In genomic region chr15:99890412-99891236, GRCm38 (mm10) we compare ENCODE assay signal across 8 mouse cellular contexts. TPM values are rescaled to one million over a fixed set of nuclear protein-coding genes. Genes with fewer than 3 reads are reported as not detected.
A peak's percentile ranks its signal among the peaks of the same experiment; 100 is the strongest.
DNase-seq lines count a peak whose midpoint lies in the region; ATAC-seq and TF ChIP-seq lines count a peak whose summit lies in the region.

No protein-coding gene starts in this region.

- ATAC-seq in neutrophil, adult 5-6 weeks (ENCODE audit: extremely low read depth, insufficient number of reproducible peaks, low FRiP score, poor library complexity, severe bottlenecking) = peak; percentile 13; the same call in 1 of the 2 replicates
- ATAC-seq in hindbrain, embryonic 13.5 days (ENCODE audit: low FRiP score) = no peak
- ATAC-seq in midbrain, embryonic 13.5 days = no peak

- H3K4me3 ChIP-seq in bone marrow, adult 2 months (replicated peaks; ENCODE audit: control insufficient read depth, low read depth, low read length) = no peak overlapping the region
- no peak overlapping the region for H3K4me3 ChIP-seq in hindbrain, embryonic 13.5 days
- H3K4me3 ChIP-seq in midbrain, embryonic 13.5 days (replicated peaks) = no peak overlapping the region

- no peaks in the 10 kb centered on the region for H3K36me3 ChIP-seq in hindbrain, embryonic 13.5 days
- no peaks in the 10 kb centered on the region for H3K36me3 ChIP-seq in midbrain, embryonic 13.5 days

- no peak overlapping the region for H3K9ac ChIP-seq in hindbrain, embryonic 13.5 days
- no peak overlapping the region for H3K9ac ChIP-seq in midbrain, embryonic 13.5 days (replicated peaks)

- H3K4me2 ChIP-seq in hindbrain, embryonic 13.5 days = no peak overlapping the region
- H3K4me2 ChIP-seq in midbrain, embryonic 13.5 days (replicated peaks) = no peak overlapping the region

- H3K9me3 ChIP-seq in hindbrain, embryonic 13.5 days = no peaks in the 10 kb centered on the region
- no peaks in the 10 kb centered on the region for H3K9me3 ChIP-seq in midbrain, embryonic 13.5 days

- H3K4me1 ChIP-seq in bone marrow, adult 2 months (ENCODE audit: control insufficient read depth, insufficient read depth, low read length) = no peaks in the 10 kb centered on the region; the same call in 1 of the 2 replicates
- peaks cover 10% of the 10 kb centered on the region for H3K4me1 ChIP-seq in hindbrain, embryonic 13.5 days (replicated peaks)
- H3K4me1 ChIP-seq in midbrain, embryonic 13.5 days (replicated peaks) = 0 out of 2 replicates have a peak, but pooled peaks cover 3% of the 10 kb centered on the region

- peak overlapping the region; percentile 36; the same call in 1 of the 2 replicates for H3K27ac ChIP-seq in bone marrow, adult 2 months (ENCODE audit: control insufficient read depth, insufficient read depth, low read depth, low read length, poor library complexity)
- H3K27ac ChIP-seq in hindbrain, embryonic 13.5 days = no peak overlapping the region
- no peak overlapping the region for H3K27ac ChIP-seq in midbrain, embryonic 13.5 days

- DNase-seq in adrenal gland, adult (ENCODE audit: inconsistent age in 2 of 2, low spot score in 1 of 2) = peak; percentile 38 to 73
- DNase-seq in adrenal gland, postnatal 10 days = no peak
- peak; percentile 78 to 90 for DNase-seq in kidney, postnatal 25 days
- no peak for DNase-seq in Muller cell, postnatal 12 days (ENCODE audit: inconsistent ontology term)

- no peak for TF ChIP-seq CTCF in bone marrow, adult 2 months (IDR thresholded peaks at IDR 0.05; ENCODE audit: control insufficient read depth, insufficient read depth, low read length)

- WGBS in bone marrow, adult 2 months = 22% methylated on average over 19 of the region's 19 CpGs
- 59% methylated on average over 19 of the region's 19 CpGs for WGBS in hindbrain, embryonic 13.5 days
- 61% methylated on average over 19 of the region's 19 CpGs for WGBS in midbrain, embryonic 13.5 days

- no peaks in the 10 kb centered on the region for H3K27me3 ChIP-seq in hindbrain, embryonic 13.5 days
- no peaks in the 10 kb centered on the region for H3K27me3 ChIP-seq in midbrain, embryonic 13.5 days

- no peak for TF ChIP-seq POLR2A in bone marrow, adult 2 months (IDR thresholded peaks at IDR 0.05; ENCODE audit: borderline replicate concordance, control insufficient read depth, low read depth, low read length)

RNA-seq across cellular contexts. Expression of gene Lima1, which starts 15.4 kb away (rescaled TPM):
- 10 to 100 TPM; 37.7 to 39.7 TPM for total RNA-seq in adrenal gland, postnatal 10 days (2021)
- polyA plus RNA-seq in bone marrow, adult 2 months (2011; ENCODE audit: insufficient read depth, insufficient read length, low replicate concordance, missing spikeins) = 6.5 and 7.5 TPM in 2 replicates
- 1.1 and 2.1 TPM in 2 replicates for total RNA-seq in neutrophil, adult 5-6 weeks (2017)
- polyA plus RNA-seq in hindbrain, embryonic 13.5 days (2015; fragmentation: Nextera tagmentation; extraction: Ambion mirVana) = 20.6 and 20.9 TPM in 2 replicates
- polyA plus RNA-seq in midbrain, embryonic 13.5 days (2015; fragmentation: Nextera tagmentation; extraction: Ambion mirVana) = 17.1 and 17.2 TPM in 2 replicates

Comparison
In these comparisons a context has a peak if more than half of its experiments do, and no peak if none do; other contexts are left out.
1. DNase-seq: peak in adrenal gland, adult (2 of 2) and kidney, postnatal 25 days (2 of 2); none in adrenal gland, postnatal 10 days (single experiment) and Muller cell, postnatal 12 days (single experiment).